Mouse (Mus musculus) stomach, embryonic 14.5 days (tissue): ENCODE results near the gene Urod. TPM values are rescaled to one million over a fixed set of nuclear protein-coding genes. Genes with fewer than 3 reads are reported as not detected.

ENCODE experiments used
- ATAC-seq: fragments of 200-750 bp; cut with Nextera tagmentation; 2 replicates; pipeline ENCODE4 v1.8.0; 2017; ENCODE audit warnings: low read depth, moderate TSS enrichment; ENCODE audit not compliant: insufficient number of reproducible peaks, insufficient read depth, low FRiP score
- H3K27ac ChIP-seq: fragments of 300-500 bp; sonication (generic); 2 replicates; pipeline ENCODE4 v1.5.1; 2014; ENCODE audit warnings: mild to moderate bottlenecking, low read length, moderate library complexity, mixed read lengths
- H3K27me3 ChIP-seq: fragments of 300-500 bp; sonication (generic); 2 replicates; pipeline ENCODE4 v1.6.1; 2014; ENCODE audit warnings: low read length, control low read depth, mixed read lengths; ENCODE audit not compliant: control insufficient read depth, insufficient read depth
- H3K36me3 ChIP-seq: fragments of 300-500 bp; sonication (generic); 2 replicates; pipeline ENCODE4 v1.6.1; 2014; ENCODE audit warnings: mild to moderate bottlenecking, control low read depth, low read length, moderate library complexity, mixed read lengths; ENCODE audit not compliant: control insufficient read depth, insufficient read depth
- H3K4me1 ChIP-seq: fragments of 300-500 bp; sonication (generic); 2 replicates; pipeline ENCODE4 v1.6.1; 2014; ENCODE audit warnings: low read length, control low read depth, mixed read lengths; ENCODE audit not compliant: control insufficient read depth, insufficient read depth
- H3K4me2 ChIP-seq: fragments of 300-500 bp; sonication (generic); replicated peaks from 2 replicates; pipeline ENCODE4 v1.6.1; 2014; ENCODE audit warnings: low read depth, low read length, control low read depth
- H3K4me3 ChIP-seq: fragments of 300-500 bp; sonication (generic); 2 replicates; pipeline ENCODE4 v1.5.1; 2014; ENCODE audit warnings: low read depth, low read length, control low read depth
- H3K9ac ChIP-seq: fragments of 300-500 bp; sonication (generic); replicated peaks from 2 replicates; pipeline ENCODE4 v1.6.1; 2014; ENCODE audit warnings: low read depth, mild to moderate bottlenecking, control low read depth, low read length, moderate library complexity, mixed read lengths
- H3K9me3 ChIP-seq: fragments of 300-500 bp; sonication (generic); 2 replicates; pipeline ENCODE4 v1.6.1; 2016; ENCODE audit warnings: low read depth, low read length, control low read depth; ENCODE audit not compliant: control insufficient read depth
- WGBS: fragments of 180-500 bp; shearing (Covaris S2); extraction: QIAGEN DNeasy Blood & Tissue Kit; methylation state at CpG from one replicate; pipeline ENCODE4 v1.1.7; 2014; 5-methylcytosine and 5-hydroxymethylcytosine counted together
- polyA plus RNA-seq: library from polyadenylated mRNA; unstranded; fragments of >200 nt; fragmentation: Nextera tagmentation; extraction: Ambion mirVana; gene quantifications from 2 replicates; pipeline ENCODE4 v1.2.1, GENCODE M21; 2014

Gene Urod
- 76.1 and 85.2 TPM in 2 replicates for polyA plus RNA-seq

DNA sequence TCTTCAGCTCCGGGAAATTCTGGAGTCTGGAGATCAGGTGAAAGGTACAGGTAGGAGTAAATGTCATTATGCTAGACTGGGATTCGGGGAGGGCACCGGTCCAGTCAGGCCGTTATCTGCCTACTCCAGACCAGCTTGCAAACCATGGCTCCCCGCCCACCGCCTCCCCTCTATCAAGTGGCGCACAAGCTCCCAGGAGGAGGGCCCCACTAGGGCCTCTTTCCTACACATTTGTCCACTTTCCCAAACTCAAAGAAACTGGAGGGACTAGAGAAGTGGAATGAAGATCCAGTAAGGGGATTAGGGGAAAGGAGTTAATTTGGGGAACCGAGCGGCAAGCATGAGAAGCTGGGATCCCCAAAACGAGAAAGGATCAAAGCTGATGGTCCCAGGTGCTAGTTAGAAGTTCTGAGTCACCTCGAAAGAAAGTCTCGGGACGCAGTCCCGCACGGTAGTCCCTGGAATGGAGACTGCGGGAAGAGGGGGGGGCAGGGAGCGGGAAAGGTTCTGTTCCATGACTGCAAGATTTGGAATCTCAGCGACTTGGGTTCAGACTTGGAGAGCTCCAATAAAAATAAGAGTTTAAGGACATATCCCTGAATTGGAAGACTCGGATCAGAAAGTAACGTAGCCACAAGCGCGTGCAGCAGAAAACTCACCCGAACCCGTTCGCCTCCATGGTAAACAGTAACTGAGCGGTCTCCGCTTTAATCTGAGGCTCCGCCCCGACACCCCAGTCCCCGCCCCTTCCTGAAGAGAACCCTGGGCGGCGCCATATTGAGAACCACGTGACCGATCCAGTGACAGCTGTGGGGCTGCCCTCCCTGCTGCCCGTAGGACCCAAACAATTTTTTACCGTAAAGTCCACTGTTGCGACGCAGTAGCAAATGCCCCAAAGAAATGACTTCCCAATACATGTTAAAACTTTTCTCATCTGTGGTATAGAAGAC is at the start of gene Urod:
Gene Urod (minus strand): TSS at position 742 of the 950 bp plus-strand sequence.
- peak within 1 kb of the TSS; percentile 97 for H3K4me3 ChIP-seq
- H3K9ac ChIP-seq: peak within 1 kb of the TSS; percentile 63
- H3K4me2 ChIP-seq: peak within 1 kb of the TSS; percentile 99
- H3K36me3 ChIP-seq: no peaks in the 10 kb centered on the region
- peaks cover 9% of the 10 kb centered on the region for H3K4me1 ChIP-seq
- no peaks in the 10 kb centered on the region for H3K9me3 ChIP-seq
- H3K27me3 ChIP-seq: no peaks in the 10 kb centered on the region
- ATAC-seq: peak; percentile 93
- H3K27ac ChIP-seq: peak within 1 kb of the TSS; percentile 18; the same call in 1 of the 2 replicates
- under 1% methylated on average over 38 of the region's 38 CpGs for WGBS

DNA sequence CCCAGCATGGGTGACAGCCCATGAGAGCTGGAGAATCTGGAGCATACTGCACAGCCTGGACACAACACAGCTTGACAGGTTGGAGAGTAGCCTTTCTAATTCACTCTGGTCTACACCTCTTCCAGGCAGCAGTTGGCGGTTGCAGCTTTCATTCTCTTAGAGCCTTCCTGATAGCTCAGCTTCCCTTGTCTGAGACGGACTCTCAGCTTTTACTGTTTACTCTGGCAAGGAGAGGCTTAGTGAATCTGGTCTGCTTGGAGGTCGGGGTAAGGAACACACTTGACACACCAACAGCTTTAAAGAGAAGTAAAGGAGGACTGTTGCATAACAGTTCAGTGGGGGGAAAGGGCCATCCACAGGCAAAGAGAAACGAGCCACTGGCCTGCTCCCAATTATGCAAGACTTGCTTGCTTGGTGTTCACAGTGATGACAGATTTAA is 47.1 kb upstream of the Urod start:
- Histone ChIP-seq H3K4me3 (no peak overlapping the region), H3K4me1 (peaks cover 3% of the 10 kb centered on the region; the same call in 1 of the 2 replicates), H3K4me2 (no peak overlapping the region), H3K9me3 (no peaks in the 10 kb centered on the region), H3K36me3 (no peaks in the 10 kb centered on the region), H3K27me3 (no peaks in the 10 kb centered on the region), H3K27ac (no peak overlapping the region), H3K9ac (no peak overlapping the region)
- WGBS: 44% methylated on average over 4 of the region's 4 CpGs
- no peak for ATAC-seq

- Histone ChIP-seq H3K9me3 (no peaks in the 10 kb centered on the region), H3K9ac (no peak overlapping the region), H3K4me2 (no peak overlapping the region), H3K27ac (peak overlapping the region; percentile 45; the same call in 1 of the 2 replicates), H3K4me3 (no peak overlapping the region), H3K4me1 (peaks cover 3% of the 10 kb centered on the region; the same call in 1 of the 2 replicates), H3K27me3 (no peaks in the 10 kb centered on the region), H3K36me3 (no peaks in the 10 kb centered on the region)
- ATAC-seq: no peak
- 68% methylated on average over 1 of the region's 1 CpGs for whole genome bisulfite sequencing
Observed at GRCm38 (mm10) chr4:117040791-117041190, 46.6 kb upstream of the Urod start.

DNA sequence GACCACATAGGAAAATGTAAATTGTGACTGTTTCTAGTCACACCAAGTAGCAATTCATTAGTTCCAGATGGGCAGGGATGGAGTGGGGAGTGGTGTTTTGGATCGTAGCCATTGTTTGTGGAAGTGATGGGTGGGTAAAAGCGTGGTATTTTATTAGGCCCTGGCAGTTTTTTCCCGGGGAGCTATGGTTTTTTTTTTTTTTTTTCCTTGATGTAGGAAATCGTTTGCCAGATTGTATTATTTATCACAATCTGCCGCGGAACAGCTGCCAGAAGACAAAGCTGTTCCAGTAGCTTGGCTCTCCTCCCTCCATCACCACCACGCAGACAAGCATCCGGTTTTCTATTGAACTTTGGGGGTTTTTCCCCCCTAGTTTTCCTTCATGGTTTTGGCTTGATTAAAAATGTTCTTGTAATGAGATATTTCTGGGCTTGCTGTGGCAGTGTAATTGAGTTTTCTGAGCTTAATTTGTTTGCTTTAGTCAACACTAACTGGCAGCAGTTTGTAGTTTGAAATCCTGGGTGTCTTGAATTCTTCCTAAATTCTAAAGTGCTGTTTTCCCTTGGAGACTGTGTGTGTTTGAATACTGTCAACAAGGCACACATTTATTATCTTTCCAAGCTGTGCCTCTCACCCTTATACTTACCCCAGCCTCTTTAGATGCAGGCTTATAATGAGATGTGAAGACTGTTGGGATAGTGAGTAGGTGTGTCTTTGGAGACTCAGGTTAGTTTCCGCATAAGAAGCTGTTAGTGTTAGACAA is 45.9 kb upstream of the Urod start:
- H3K36me3 ChIP-seq: no peaks in the 10 kb centered on the region
- WGBS: 30% methylated on average over 9 of the region's 9 CpGs
- no peaks in the 10 kb centered on the region for H3K9me3 ChIP-seq
- no peak overlapping the region for H3K4me2 ChIP-seq
- peaks cover 3% of the 10 kb centered on the region; the same call in 1 of the 2 replicates for H3K4me1 ChIP-seq
- no peaks in the 10 kb centered on the region for H3K27me3 ChIP-seq
- ATAC-seq: no peak; the same call in 1 of the 2 replicates
- H3K9ac ChIP-seq: no peak overlapping the region; the same call in 1 of the 2 replicates
- H3K4me3 ChIP-seq: no peak overlapping the region
- H3K27ac ChIP-seq: peak overlapping the region; percentile 67; the same call in 1 of the 2 replicates

GRCm38 (mm10) chr4:117031105-117031504 is 36.9 kb upstream of the Urod start:
- Histone ChIP-seq H3K4me2 (no peak overlapping the region), H3K4me3 (no peak overlapping the region), H3K27ac (no peak overlapping the region), H3K9ac (no peak overlapping the region), H3K9me3 (no peaks in the 10 kb centered on the region), H3K36me3 (peaks cover 5% of the 10 kb centered on the region; the same call in 1 of the 2 replicates), H3K4me1 (no peaks in the 10 kb centered on the region), H3K27me3 (no peaks in the 10 kb centered on the region)
- no peak for ATAC-seq
- 90% methylated on average over 1 of the region's 1 CpGs for WGBS

- no peak overlapping the region for H3K4me3 ChIP-seq
- H3K9ac ChIP-seq: no peak overlapping the region
- 96% methylated on average over 4 of the region's 4 CpGs for WGBS
- H3K36me3 ChIP-seq: peaks cover 13% of the 10 kb centered on the region; the same call in 1 of the 2 replicates
- ATAC-seq: no peak
- H3K4me2 ChIP-seq: no peak overlapping the region
- H3K27ac ChIP-seq: no peak overlapping the region
- H3K27me3 ChIP-seq: no peaks in the 10 kb centered on the region
- no peaks in the 10 kb centered on the region for H3K9me3 ChIP-seq
- H3K4me1 ChIP-seq: peaks cover 4% of the 10 kb centered on the region; the same call in 1 of the 2 replicates
Observed at GRCm38 (mm10) chr4:117023469-117023868, 29.3 kb upstream of the Urod start.

DNA sequence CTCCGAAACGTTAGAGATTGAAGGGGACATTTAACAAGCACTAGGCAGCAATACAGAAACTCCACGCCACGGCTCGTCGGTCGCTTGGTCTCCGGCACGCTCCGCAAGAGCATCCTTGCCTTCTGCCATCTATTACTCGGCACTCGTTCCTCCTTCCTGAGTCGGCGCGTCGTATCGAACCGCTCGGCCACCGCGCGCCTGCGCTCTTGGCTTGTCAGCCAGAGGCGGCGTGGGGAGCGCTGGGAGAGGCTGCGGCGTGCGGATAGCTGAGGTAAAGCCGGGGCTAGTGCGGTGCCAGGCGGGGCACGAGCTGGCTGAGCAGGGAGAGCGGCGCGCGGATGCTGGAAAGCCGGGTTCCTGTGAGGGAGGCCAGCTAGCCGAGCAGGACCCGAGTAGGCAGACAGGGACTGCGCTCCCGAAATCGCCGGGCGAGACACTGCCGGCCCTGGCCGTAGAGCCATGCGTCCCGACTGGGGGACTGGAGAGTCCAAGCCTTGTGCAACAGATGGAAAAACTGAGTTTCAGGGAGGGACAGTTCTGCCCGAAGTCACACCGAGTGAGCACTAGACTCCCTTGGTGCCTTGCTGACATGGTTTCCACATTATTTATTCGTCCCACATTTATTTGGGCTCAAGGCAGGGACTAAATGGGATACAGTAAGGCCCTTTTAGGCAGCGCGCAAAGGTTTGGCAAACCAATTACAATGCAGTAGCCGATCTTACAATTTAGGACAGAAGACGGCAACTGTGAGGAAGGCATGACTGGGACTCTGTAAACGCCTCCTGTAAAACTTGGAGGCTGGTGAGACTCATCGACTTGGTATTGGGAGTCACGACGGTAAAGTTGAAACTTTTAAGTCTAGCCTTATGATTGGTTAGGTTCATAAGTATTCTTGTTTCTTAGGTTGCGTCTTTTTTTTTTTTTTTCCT is 25.3 kb upstream of the Urod start, which contains the start of gene Eif2b3:
Gene Eif2b3 (plus strand): TSS at position 197 of the 929 bp plus-strand sequence.
- ATAC-seq: peak; percentile 95
- Histone ChIP-seq H3K27me3 (no peaks in the 10 kb centered on the region), H3K4me1 (peaks cover 4% of the 10 kb centered on the region; the same call in 1 of the 2 replicates), H3K9ac (peak within 1 kb of the TSS; percentile 60), H3K4me3 (peak within 1 kb of the TSS; percentile 66), H3K27ac (no peak within 1 kb of the TSS), H3K4me2 (peak within 1 kb of the TSS; percentile 62), H3K9me3 (no peaks in the 10 kb centered on the region), H3K36me3 (peaks cover 9% of the 10 kb centered on the region; the same call in 1 of the 2 replicates)
- WGBS: under 1% methylated on average over 61 of the region's 61 CpGs
